Mouse (Mus musculus) adrenal gland, adult 18-20 months (tissue): ENCODE measurements at regions not wholly inside any gene's neighbourhood (a gene's known extent, or its start where the extent isn't known, plus 50 kb on each side); places are given as distances from the start of the nearest gene placed in this dataset.

Experiments used
- DNase-seq, 2 experiments: peaks; one replicate each; pipeline ENCODE4 v3.0.0; 2021 to 2022; ENCODE audit warnings: low spot score in 2 of 2

GRCm38 (mm10) chr11:19737331-19737730, 186.8 kb upstream of the Spred2 start:
- no peak for DNase-seq

DNA sequence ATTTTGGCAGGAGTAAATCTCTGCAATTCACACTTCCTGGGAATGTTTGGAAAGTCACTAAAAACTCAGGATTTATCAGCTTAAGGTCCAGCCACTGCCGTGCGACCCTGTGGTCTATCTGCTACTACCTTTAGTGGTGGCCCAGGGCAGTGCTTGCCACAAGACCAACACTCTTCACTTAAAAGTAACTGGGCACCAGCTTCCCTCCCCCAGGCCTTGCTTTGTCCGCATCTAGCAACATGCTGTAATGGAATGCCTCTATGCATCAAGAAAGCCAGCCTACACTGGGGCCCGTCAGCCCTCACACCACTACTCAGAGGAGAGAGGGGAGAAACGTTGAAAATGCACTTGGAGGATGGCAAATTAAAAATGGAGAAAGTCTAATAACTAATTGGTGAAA, 186.4 kb upstream of the Spred2 start:
- DNase-seq = no peak

GRCm38 (mm10) chr11:19739527-19740151, 184.5 kb upstream of the Spred2 start:
- no peak for DNase-seq

GRCm38 (mm10) chr11:19740562-19740961, 183.6 kb upstream of the Spred2 start:
- DNase-seq = no peak

- DNase-seq = no peak
Measured at GRCm38 (mm10) chr11:19747097-19747972, 176.8 kb upstream of the Spred2 start.

- no peak for DNase-seq
Measured at GRCm38 (mm10) chr11:19747973-19748559, 176.1 kb upstream of the Spred2 start.

DNA sequence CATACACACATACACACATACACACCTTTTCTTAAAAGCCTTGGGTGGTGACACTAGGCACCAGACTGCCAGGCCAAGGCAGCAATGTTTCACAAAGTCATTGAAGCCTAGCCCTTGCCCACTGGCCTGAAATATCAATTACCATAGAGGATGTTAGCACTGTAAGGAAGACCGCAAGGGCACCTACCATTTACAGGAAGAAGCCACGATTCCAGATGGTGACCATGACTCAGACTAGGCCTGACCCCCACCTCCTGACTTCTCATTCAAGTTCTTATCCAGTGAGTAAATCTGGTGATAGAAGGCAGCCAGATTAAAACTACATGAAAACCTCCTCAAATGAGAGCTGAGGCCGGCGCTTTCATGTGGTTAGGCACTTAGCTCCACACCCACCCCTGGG, 165.3 kb upstream of the Spred2 start:
- DNase-seq = no peak

GRCm38 (mm10) chr11:19760861-19761693, 163.1 kb upstream of the Spred2 start:
- peak; percentile 44 to 62 for DNase-seq

- peak in 1 of 2 experiments; percentile 11 for DNase-seq
Measured at GRCm38 (mm10) chr11:19761694-19761976, 162.5 kb upstream of the Spred2 start.

DNA sequence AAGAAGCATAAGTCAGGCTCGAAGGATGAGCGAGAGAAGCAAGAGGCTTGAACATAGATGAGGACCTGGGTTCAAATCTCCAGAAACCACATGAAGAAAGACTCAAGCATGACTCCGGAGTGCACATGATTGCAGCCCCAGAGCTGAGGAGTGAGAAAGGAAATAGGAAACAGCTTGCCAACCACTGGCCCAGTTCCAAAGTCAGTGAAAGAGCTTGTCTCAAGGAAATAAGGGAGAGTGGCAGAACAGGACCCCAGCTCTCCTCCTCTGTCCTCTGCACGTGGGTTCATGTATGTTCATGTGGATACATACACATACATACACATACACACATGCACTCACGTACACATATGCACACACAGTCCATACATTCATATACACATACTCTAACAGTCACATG, 156.9 kb upstream of the Spred2 start:
- no peak for DNase-seq

DNA sequence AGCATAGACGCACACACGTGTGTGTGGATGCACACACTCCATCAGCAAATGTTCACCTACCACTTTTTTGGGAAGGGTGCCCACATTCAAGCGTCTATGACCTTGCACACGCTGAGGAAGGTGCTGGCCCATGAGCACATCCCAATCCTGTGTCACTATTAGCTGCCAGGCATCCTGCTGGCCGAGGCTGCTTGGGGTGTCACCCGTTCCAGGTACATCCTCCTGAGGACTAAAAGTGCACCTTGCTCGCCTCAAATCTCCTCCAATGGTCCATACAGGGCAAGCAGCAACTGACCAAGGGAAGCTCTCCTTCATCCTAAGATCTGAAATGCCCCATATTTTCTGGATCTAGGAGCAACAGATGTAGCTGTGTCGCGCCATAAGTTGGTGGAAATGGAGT, 156.3 kb upstream of the Spred2 start:
- DNase-seq = no peak

DNA sequence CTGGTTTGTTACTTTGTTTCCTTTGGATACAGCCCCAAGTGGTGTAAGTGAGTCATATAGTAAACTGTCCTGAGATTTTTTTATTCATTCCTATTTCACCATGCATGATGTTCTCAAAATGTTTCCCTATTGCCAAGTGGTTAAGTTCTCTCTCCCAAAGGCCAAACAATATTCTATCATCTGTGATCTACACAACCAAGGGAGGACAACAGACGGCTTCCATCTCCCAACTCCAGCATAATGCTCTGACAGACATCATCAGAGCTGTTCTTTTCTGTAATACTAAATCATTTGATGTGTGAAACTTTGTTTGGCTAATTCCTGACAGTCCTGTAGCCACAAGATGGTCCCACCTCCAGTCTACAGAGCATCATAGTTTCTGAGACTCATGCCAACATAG, 155.2 kb upstream of the Spred2 start:
- DNase-seq = no peak

- no peak for DNase-seq
Measured at GRCm38 (mm10) chr11:19774010-19774409, 150.2 kb upstream of the Spred2 start.

DNA sequence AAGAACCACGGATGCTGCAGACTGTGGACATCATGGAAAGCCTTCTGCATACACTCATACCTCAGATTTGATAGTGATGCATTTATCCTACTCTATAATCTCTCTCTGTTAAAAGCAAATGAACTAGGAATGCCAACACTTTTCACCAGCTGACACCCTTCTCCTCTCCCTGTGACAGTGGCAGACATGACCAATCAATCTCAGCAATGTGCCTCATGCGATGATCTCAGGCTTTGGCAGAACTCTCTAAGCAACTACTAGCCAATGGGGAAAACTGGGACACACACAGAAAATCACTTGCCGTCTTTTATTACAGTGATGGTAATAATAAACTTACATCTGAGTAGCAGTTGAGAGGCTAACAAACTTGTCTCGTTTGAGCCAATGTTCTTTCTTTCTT, 148.4 kb upstream of the Spred2 start:
- no peak for DNase-seq

DNA sequence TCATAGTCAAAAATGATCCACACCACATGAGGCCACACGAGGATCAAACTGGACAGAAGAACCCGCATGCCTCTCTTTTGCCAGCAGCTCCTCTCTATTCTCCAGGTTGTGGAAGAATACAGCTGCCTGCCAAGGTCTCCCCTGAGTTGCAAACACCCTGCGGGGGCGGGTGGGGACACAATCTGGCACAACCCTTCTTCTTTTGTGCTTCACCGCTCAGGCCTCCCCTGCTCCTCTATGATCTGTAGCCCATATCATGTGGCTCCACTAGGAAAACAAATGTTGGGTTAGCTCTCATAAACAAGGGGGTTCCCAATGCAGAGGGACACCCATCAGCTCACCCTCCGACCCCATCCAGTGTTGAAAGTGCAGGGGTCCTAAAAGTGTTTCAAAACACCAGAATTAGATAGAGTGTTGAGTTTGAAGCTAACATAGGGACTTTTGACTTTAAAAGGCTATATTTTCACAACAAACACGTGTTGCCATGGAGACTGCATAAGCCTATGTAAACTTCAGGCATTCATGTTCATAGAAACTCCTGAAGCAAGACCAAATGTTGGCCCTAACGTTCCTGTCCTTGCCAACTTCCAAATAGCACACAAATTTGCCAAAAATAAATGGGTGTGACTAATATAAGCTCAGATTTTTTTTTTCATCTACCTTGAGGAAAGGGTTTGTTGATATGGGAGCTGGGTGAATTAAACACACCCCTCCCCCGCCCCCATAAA, 147.5 kb upstream of the Spred2 start:
- DNase-seq = no peak

DNA sequence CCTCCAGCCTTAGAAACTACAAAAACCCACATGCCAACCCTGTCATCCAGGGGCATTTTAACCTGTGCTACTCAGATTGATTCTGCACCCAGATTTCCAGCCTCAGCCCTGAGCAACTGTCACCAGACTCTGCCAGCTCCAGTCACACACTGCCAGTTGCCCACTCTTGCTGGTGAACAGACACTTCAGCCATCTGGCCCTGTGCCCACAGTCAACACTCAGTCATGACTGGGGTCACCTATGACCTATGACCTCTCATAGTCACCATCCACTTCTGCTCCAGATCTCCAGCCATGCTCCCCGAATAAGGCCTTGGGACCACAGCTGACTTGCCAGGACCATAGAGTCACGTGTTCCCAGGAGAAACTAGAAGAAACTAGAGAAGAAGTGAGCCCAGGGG, 146.0 kb upstream of the Spred2 start:
- DNase-seq = no peak

- no peak for DNase-seq
Measured at GRCm38 (mm10) chr11:19785110-19785509, 139.1 kb upstream of the Spred2 start.

GRCm38 (mm10) chr11:19796950-19797670, 127.1 kb upstream of the Spred2 start:
- no peak for DNase-seq

DNA sequence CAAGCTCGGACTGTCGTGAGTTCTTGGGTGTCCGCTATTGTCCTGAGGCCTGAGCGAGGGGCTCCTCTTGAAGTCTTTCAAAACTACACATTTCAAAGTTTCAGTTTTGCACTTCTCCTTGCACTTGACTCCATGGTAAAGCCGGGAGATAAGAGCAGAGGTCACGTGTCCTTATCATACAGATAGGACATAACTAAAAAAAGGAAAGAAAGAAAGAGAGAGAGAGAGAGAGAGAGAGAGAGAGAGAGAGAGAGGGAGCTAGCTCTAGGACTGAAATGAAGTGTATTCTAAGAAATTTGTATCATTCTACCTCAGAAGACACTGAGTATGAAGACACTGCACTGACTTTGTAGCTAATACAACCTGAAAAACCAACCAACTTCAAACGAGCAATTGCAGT, 114.8 kb upstream of the Spred2 start:
- no peak for DNase-seq

GRCm38 (mm10) chr11:19811271-19811991, 112.7 kb upstream of the Spred2 start:
- no peak for DNase-seq
